Mouse (Mus musculus) right cerebral cortex, postnatal 14 days (tissue): Measurements from ENCODE around the gene Trpc5.

ENCODE experiments used
- DNase-seq: peaks from one replicate; pipeline ENCODE4 v3.0.0; 2022

The Trpc5 gene

GRCm38 (mm10) chrX:144688142-144688206 is at the start of gene Trpc5:
Trpc5 (minus strand) TSS chrX:144688180.
- no peak for DNase-seq

GRCm38 (mm10) chrX:144716330-144716729 is 28.4 kb upstream of the Trpc5 start:
- DNase-seq: no peak

GRCm38 (mm10) chrX:144689859-144690181 is 1.8 kb upstream of the Trpc5 start:
- peak; percentile 4 for DNase-seq

GRCm38 (mm10) chrX:144689119-144689858 is 1.3 kb upstream of the Trpc5 start:
- DNase-seq: peak; percentile 6

GRCm38 (mm10) chrX:144688207-144689118 is 483 bp upstream of the Trpc5 start, which contains the start of gene Rtl4:
Rtl4 (plus strand) TSS chrX:144688907.
- DNase-seq: peak; percentile 8

GRCm38 (mm10) chrX:144687742-144688141 is 238 bp downstream of the Trpc5 start:
- DNase-seq: peak; percentile 4

GRCm38 (mm10) chrX:144652196-144652595 is 35.8 kb downstream of the Trpc5 start:
- no peak for DNase-seq

- no peak for DNase-seq
Observed at GRCm38 (mm10) chrX:144645394-144645793, 42.6 kb downstream of the Trpc5 start.

- DNase-seq: no peak
Observed at GRCm38 (mm10) chrX:144644756-144645155, 43.2 kb downstream of the Trpc5 start.

GRCm38 (mm10) chrX:144612753-144613152 is 75.2 kb downstream of the Trpc5 start:
- no peak for DNase-seq

- no peak for DNase-seq
Observed at GRCm38 (mm10) chrX:144536431-144536830, 151.5 kb downstream of the Trpc5 start.

GRCm38 (mm10) chrX:144526042-144526441 is 161.9 kb downstream of the Trpc5 start:
- no peak for DNase-seq

- no peak for DNase-seq
Observed at GRCm38 (mm10) chrX:144523239-144523638, 164.7 kb downstream of the Trpc5 start.

GRCm38 (mm10) chrX:144491394-144491793 is 196.6 kb downstream of the Trpc5 start:
- no peak for DNase-seq

GRCm38 (mm10) chrX:144464416-144464815 is 223.6 kb downstream of the Trpc5 start:
- no peak for DNase-seq

- no peak for DNase-seq
Observed at GRCm38 (mm10) chrX:144456281-144456680, 231.7 kb downstream of the Trpc5 start, which contains the start of gene Trpc5os. Trpc5os (plus strand) TSS chrX:144456581.

- DNase-seq: no peak
Observed at GRCm38 (mm10) chrX:144423848-144424247, 264.1 kb downstream of the Trpc5 start.

GRCm38 (mm10) chrX:144421091-144421490 is 266.9 kb downstream of the Trpc5 start:
- no peak for DNase-seq

GRCm38 (mm10) chrX:144420259-144420658 is 267.7 kb downstream of the Trpc5 start:
- DNase-seq: no peak

- no peak for DNase-seq
Observed at GRCm38 (mm10) chrX:144408036-144408435, 279.9 kb downstream of the Trpc5 start.

GRCm38 (mm10) chrX:144403526-144403925 is 284.5 kb downstream of the Trpc5 start:
- peak; percentile 14 for DNase-seq

GRCm38 (mm10) chrX:144374196-144374595 is 313.8 kb downstream of the Trpc5 start:
- no peak for DNase-seq

- DNase-seq: no peak
Observed at GRCm38 (mm10) chrX:144338355-144338754, 349.6 kb downstream of the Trpc5 start.

GRCm38 (mm10) chrX:144337938-144338337 is 350.0 kb downstream of the Trpc5 start:
- no peak for DNase-seq
